Mouse (Mus musculus): ENCODE measurements at regions not wholly inside any gene's neighbourhood (a gene's known extent, or its start where the extent isn't known, plus 50 kb on each side); places are given as distances from the start of the nearest gene placed in this dataset.

- no peak for DNase-seq (ENCODE audit: low read depth, low spot score)
These were observed 719.3 kb downstream of the Tns3 start for GRCm38 (mm10) chr11:7944956-7945515.

- DNase-seq (ENCODE audit: low read depth, low spot score), result no peak
These were observed 720.0 kb downstream of the Tns3 start for GRCm38 (mm10) chr11:7944373-7944772.

GRCm38 (mm10) chr11:7933611-7934010 lies 719.9 kb upstream of the Igfbp3 start:
- DNase-seq (ENCODE audit: low read depth, low spot score), result no peak

GRCm38 (mm10) chr11:7932638-7933037 lies 718.9 kb upstream of the Igfbp3 start:
- DNase-seq (ENCODE audit: low read depth, low spot score), result no peak

- DNase-seq (ENCODE audit: low read depth, low spot score), result peak; percentile 23
These were observed 717.5 kb upstream of the Igfbp3 start for GRCm38 (mm10) chr11:7931064-7931797.

GRCm38 (mm10) chr11:7927676-7928075 lies 714.0 kb upstream of the Igfbp3 start:
- DNase-seq (ENCODE audit: low read depth, low spot score), result no peak

GRCm38 (mm10) chr11:7912036-7912435 lies 698.3 kb upstream of the Igfbp3 start:
- DNase-seq (ENCODE audit: low read depth, low spot score), result no peak

- DNase-seq (ENCODE audit: low read depth, low spot score), result no peak
These were observed 686.5 kb upstream of the Igfbp3 start for GRCm38 (mm10) chr11:7900266-7900665.

- DNase-seq (ENCODE audit: low read depth, low spot score), result no peak
These were observed 684.5 kb upstream of the Igfbp3 start for GRCm38 (mm10) chr11:7898204-7898603.

GRCm38 (mm10) chr11:7880506-7880905 lies 666.8 kb upstream of the Igfbp3 start:
- no peak for DNase-seq (ENCODE audit: low read depth, low spot score)

- DNase-seq (ENCODE audit: low read depth, low spot score), result no peak
These were observed 650.4 kb upstream of the Igfbp3 start for GRCm38 (mm10) chr11:7864116-7864515.

- DNase-seq (ENCODE audit: low read depth, low spot score), result no peak
These were observed 650.0 kb upstream of the Igfbp3 start for GRCm38 (mm10) chr11:7863711-7864110.

- no peak for DNase-seq (ENCODE audit: low read depth, low spot score)
These were observed 648.8 kb upstream of the Igfbp3 start for GRCm38 (mm10) chr11:7862547-7862946.

- no peak for DNase-seq (ENCODE audit: low read depth, low spot score)
These were observed 638.9 kb upstream of the Igfbp3 start for GRCm38 (mm10) chr11:7852612-7853011.

GRCm38 (mm10) chr11:7838311-7839237 lies 624.9 kb upstream of the Igfbp3 start:
- DNase-seq (ENCODE audit: low read depth, low spot score), result no peak

GRCm38 (mm10) chr11:7837486-7837885 lies 623.8 kb upstream of the Igfbp3 start:
- no peak for DNase-seq (ENCODE audit: low read depth, low spot score)

GRCm38 (mm10) chr11:7834151-7834550 lies 620.4 kb upstream of the Igfbp3 start:
- no peak for DNase-seq (ENCODE audit: low read depth, low spot score)

- no peak for DNase-seq (ENCODE audit: low read depth, low spot score)
These were observed 618.7 kb upstream of the Igfbp3 start for GRCm38 (mm10) chr11:7832376-7832775.

- no peak for DNase-seq (ENCODE audit: low read depth, low spot score)
These were observed 616.0 kb upstream of the Igfbp3 start for GRCm38 (mm10) chr11:7829770-7830169.

- no peak for DNase-seq (ENCODE audit: low read depth, low spot score)
These were observed 614.3 kb upstream of the Igfbp3 start for GRCm38 (mm10) chr11:7828001-7828400.

GRCm38 (mm10) chr11:7827402-7827801 lies 613.7 kb upstream of the Igfbp3 start:
- DNase-seq (ENCODE audit: low read depth, low spot score), result peak; percentile 29

- DNase-seq (ENCODE audit: low read depth, low spot score), result no peak
These were observed 602.0 kb upstream of the Igfbp3 start for GRCm38 (mm10) chr11:7815750-7816149.

Measured in telencephalon, adult 2 months (tissue).